Mouse (Mus musculus): Measurements from ENCODE around the gene Naip5. TPM values are rescaled to one million over a fixed set of nuclear protein-coding genes. Genes with fewer than 3 reads are reported as not detected.
"Not testable (repeated sequence)": the region's sequence is repeated elsewhere in the genome, so short reads cannot be mapped to it uniquely, and the experiment has no call there.

Gene Naip5
- polyA plus RNA-seq (2012; rRNA removed) = 0.24 and 0.33 TPM in 2 replicates

DNA sequence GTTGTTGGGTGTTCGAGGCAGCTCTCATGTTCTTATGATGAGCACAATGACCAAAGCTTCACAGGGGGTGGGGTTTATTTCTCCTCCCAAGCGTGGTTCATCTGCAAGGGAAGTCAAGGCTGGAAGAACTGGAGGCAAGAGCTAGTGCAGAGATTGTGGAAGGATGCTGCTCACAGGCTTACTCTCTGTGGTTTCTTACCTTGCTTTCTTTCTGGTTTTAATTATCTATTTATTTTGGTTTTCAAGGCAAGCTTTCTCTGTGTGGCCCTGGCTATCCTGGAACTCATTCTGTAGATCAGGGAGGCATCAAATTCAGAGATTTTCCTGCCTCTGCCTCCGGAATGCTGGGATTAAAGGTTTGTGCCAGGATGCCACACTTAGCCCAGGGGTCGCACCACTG is at the start of gene Naip5:
TSS of gene Naip5 (minus strand) at position 101 of the 400 bp plus-strand sequence.
- DNase-seq (ENCODE audit: low read depth) = not testable (repeated sequence)

DNA sequence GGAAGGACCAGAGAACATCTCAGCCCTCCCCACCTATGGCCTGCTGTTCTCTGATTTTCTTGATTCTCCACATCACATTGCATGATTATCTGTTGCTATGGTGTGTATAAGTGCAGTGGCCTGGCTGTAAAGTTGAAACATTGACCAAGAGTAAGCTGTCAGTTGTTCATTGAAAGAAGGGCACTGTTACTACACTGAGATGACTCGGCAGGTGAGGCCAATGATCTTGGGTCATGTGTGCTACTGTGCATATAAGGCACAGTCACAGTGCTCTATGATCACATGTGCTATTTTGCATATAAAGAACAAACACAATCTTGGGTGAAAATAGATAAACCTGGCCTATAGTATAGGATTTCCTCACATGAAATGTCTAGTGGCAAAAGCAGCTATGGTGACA is 38.5 kb upstream of the Naip5 start:
- TF ChIP-seq POLR2A (IDR thresholded peaks at IDR 0.05; ENCODE audit: borderline replicate concordance, extremely low read depth, insufficient read depth, insufficient read length, poor library complexity, severe bottlenecking) (no peak), CTCF (IDR thresholded peaks at IDR 0.05; ENCODE audit: borderline replicate concordance, extremely low read depth, insufficient read depth, insufficient read length) (no peak)
- DNase-seq (ENCODE audit: low read depth) = no peak

DNA sequence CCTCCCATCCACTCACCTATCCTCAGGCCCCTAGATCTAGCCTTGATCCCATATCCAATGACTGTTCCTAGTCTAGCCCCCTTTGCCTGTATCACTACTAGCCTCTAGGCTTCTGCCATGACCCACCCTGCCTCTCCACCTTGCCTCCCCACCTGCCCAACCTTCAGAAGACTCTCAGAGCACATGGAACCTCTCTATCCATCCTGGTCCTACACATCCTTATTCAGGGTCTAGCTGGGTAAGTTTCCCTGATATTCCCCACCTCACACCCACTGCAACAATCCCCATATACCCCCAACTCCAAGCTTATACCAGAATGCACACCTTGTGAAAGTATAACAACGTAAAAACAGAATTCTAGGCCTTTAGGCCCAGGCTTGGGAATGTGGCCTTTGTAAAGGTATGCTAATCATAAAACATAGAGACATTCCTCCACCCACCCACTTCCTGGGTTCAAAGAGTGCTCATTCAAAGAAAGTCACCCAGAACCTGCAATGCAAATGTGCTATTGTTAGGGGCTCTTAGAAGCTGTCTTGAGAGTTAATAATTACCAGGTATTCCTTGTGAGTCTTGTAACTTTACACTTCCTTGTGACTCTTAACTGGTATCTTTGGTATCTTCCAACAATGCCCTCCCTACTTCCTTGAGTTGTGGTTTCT is 25.5 kb upstream of the Naip5 start:
- not testable (repeated sequence) for DNase-seq (ENCODE audit: low read depth)

DNA sequence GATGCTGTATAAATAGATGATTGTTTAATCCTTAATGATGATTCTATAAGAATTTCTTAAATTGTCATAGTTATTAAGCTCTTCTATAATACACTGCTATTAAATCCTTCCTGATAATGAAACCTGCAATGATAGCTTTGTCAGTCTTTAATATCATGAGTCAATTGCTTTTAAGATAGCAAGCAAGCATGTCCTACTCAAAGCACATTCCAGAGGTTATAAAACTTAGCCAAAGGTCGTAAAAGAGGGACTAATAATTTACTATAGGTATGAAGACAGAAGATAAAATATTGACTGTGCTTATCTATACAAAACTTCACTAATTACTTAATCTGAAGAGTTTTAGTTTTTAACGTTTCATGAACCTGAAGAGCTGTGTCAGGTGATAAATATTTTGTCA is 10.9 kb upstream of the Naip5 start:
- DNase-seq (ENCODE audit: low read depth) = not testable (repeated sequence)

DNA sequence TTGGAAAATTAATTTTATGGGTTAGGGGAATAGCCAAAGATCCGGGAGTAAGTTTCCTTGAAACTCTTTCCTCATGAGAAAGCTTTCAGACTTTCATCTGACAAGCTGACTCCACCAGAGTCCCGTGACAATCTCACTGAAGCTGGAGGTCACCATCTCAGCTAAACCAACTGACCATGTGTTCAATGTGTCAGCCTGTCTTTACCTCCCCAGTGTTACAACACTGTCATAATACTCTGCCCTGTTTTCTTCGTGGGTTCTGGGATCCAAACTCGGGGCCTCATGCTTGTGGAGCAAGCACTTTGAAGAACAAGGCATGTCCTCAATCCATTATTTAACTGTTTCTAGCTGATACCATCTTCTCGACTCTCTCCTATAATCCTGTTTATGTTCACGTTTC is 9.8 kb upstream of the Naip5 start:
- not testable (repeated sequence) for DNase-seq (ENCODE audit: low read depth)

DNA sequence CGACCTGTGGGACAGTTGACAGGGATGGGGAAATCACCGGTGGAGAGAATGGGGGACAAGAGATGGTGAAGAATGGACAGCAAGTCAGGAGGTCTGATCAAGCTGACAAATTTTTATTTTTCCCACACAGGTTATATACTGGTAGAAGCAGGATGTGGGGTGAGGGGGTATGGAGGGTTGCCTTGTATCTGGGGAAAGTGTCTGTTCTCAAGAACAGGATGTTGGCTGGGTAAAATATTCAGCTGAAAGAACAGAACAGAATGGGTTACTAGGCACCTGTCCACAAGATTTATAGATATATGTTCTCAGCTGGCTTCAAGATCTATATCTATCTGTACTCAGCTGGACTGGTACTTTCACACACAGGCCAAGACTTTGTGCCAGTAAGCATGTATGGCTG is 5.8 kb upstream of the Naip5 start:
- DNase-seq (ENCODE audit: low read depth) = not testable (repeated sequence)

DNA sequence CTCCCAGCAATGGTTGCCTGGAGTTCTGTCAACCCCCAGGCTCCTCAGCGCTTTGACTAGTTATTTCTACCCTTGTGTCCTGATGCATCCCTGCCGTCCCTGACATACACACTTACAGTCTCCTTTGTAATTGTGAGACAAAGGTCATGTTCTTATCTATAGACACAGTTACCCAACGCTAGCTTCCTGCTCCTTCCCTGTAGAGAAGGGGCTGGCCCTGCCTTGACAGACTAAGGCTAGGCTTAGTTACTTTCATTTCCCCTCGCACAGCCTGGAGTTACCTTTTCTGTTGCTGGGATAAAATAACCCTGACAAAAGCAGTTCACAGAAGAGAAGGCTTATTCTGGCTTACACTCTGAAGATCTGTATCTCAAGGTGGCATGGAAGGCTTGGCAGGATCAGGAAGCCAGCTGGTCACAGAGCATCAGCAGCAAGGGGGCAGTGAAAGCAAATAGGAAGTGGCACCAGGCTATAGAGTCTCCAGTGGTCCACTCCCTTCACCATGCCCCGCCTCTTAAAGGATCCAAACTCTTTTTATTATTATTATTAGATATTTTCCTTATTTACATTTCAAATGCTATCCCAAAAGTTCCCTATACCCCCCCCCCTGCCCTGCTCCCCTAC is 885 bp upstream of the Naip5 start:
- not testable (repeated sequence) for DNase-seq (ENCODE audit: low read depth)

DNA sequence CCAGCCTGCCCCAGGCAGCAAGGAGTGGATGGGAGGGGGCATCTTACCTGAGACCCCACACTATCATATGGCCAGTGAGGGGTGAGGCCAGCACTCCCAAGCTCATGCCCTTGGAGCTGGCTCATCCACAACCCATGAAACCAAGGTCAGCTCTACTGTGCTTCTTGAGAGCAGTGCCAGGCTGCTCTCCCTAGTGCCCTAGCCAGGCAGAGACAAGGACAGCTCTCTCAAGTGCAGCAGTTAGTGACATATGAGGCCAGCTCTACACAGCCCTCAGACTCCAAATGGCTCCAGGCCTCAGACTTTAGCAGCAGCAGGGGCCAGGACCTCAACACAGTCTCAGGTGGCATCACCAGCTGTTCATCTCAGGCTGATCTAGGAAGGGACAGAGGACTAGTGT is 2.4 kb downstream of the Naip5 start:
- no peak for TF ChIP-seq CTCF (IDR thresholded peaks at IDR 0.05; ENCODE audit: borderline replicate concordance, extremely low read depth, insufficient read depth, insufficient read length)
- TF ChIP-seq POLR2A (IDR thresholded peaks at IDR 0.05; ENCODE audit: borderline replicate concordance, extremely low read depth, insufficient read depth, insufficient read length, poor library complexity, severe bottlenecking) = no peak
- DNase-seq (ENCODE audit: low read depth) = no peak

DNA sequence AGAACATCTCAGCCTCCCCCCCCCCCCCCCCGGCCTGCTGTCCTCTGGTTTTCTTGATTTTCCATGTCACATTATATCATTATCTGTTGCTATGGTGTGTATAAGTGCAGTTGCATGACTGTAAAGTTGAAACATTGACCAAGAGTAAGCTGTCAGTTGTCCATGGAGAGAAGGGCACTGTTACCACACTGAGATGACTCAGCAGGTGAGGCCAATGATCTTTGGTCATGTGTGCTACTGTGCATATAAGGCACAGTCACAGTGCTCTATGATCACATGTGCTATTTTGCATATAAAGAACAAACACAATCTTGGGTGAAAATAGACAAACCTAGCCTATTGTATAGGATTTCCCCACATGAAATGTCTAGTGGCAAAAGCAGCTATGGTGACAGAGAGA is 32.4 kb downstream of the Naip5 start:
- not testable (repeated sequence) for DNase-seq (ENCODE audit: low read depth)

DNA sequence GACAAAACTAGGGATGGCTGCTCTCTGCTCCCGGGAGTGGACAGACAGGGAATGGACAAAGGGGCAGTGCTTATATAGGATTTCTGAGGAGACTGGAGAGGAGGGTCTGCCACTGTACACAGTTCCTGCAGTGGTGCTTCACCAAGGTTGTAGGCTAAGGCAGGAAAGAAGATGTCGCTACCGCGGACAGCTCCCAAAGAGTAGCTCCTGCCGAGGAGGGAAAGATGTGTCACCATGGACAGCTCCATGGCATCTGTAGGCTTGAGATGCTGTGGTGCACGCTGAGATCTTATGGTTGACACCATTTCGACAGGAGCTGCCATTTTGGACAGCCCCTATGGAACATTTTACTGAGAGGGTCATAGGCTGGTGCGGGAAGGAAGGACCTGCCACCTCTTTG is 35.6 kb downstream of the Naip5 start:
- DNase-seq (ENCODE audit: low read depth) = peak; percentile 22
- TF ChIP-seq POLR2A (IDR thresholded peaks at IDR 0.05; ENCODE audit: borderline replicate concordance, extremely low read depth, insufficient read depth, insufficient read length, poor library complexity, severe bottlenecking) = no peak
- TF ChIP-seq CTCF (IDR thresholded peaks at IDR 0.05; ENCODE audit: borderline replicate concordance, extremely low read depth, insufficient read depth, insufficient read length) = no peak

DNA sequence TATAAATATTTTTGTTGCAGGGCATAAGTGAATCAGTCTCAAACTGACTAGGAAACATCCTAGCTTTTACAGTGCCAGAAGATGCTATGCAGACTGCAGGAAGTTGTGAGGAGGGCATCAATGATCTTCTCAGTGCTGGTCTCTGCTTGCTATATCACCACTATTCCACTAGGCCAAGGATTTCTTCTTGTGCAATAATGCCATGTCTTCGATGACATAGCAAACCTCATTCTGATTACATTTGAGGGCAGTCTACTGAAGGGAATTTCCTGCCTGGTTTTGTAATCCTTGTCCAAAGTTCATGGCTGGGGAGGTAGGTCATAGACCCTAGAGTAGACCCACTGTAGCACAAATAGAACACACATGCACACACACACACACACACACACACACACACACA is 42.8 kb downstream of the Naip5 start:
- TF ChIP-seq POLR2A (IDR thresholded peaks at IDR 0.05; ENCODE audit: borderline replicate concordance, extremely low read depth, insufficient read depth, insufficient read length, poor library complexity, severe bottlenecking) (no peak), CTCF (IDR thresholded peaks at IDR 0.05; ENCODE audit: borderline replicate concordance, extremely low read depth, insufficient read depth, insufficient read length) (no peak)
- DNase-seq (ENCODE audit: low read depth) = no peak

DNA sequence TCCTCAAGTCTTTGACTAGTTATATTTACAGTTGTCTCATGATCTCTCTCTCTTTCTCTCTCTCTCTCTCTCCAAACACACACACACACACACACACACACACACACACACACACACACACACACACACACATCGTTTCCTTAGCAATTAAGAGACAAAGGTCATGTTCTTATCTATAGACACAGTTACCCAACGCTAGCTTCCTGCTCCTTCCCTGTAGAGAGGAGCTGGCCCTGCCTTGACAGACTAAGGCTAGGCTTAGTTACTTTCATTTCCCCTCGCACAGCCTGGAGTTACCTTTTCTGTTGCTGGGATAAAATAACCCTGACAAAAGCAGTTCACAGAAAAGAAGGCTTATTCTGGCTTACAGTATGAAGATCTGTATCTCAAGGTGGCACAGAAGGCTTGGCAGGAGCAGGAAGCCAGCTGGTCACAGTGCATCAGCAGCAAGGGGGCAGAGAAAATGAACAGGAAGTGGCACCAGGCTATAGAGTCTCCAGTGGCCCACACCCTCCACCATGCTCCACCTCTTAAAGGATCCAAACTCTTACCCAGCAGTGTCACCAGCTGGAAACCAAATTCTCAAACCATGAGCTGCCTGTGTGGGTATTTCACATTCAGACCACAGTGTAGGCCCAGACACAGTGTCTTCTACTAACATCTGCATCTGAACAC is 44.3 kb downstream of the Naip5 start, which contains the start of gene Naip2:
TSS of gene Naip2 (minus strand) at position 434 of the 675 bp plus-strand sequence.
- DNase-seq (ENCODE audit: low read depth) = not testable (repeated sequence)

DNA sequence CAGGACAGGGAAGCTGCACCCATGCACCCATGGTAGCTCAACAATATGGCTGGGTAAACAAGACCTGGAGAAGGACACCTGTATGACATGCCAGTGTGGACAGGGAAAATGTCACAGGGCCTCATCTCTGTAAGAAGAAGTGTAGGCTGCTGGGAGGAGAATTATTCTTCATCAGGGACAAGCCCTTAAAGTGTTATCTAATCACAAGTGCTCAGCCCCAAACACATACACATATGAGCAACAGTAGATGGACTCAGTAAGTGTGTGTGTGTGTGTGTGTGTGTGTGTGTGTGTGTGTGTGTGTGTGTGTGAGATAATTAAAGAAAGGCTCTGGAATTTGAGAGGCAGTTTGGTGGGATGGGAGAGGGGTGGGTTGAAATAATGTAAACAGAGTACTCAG is 45.3 kb downstream of the Naip5 start:
- DNase-seq (ENCODE audit: low read depth) = no peak

DNA sequence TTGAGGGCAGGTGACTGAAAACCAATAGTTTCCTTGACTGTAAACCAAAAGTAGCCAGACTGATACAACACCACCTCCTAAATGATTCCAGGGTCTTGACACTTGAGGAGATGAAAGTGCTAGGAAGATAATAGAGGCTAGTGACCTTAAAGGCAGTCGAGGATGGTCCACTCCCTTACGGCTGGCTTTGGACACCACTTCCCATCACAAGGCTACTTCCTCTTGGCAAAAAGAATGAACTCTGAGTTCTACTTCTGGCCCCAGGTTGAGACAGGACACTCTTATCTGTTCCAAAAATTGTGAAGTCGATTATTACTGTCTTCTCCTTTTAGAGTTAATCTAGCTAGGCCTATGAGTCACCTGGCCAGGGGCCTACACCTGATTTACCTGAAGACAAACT is 50.7 kb downstream of the Naip5 start:
- TF ChIP-seq CTCF (IDR thresholded peaks at IDR 0.05; ENCODE audit: borderline replicate concordance, extremely low read depth, insufficient read depth, insufficient read length) = no peak
- no peak for TF ChIP-seq POLR2A (IDR thresholded peaks at IDR 0.05; ENCODE audit: borderline replicate concordance, extremely low read depth, insufficient read depth, insufficient read length, poor library complexity, severe bottlenecking)
- no peak for DNase-seq (ENCODE audit: low read depth)

More for the DNA sequence above, 45.3 kb downstream of the Naip5 start:
- no peak for TF ChIP-seq POLR2A (IDR thresholded peaks at IDR 0.05; ENCODE audit: borderline replicate concordance, extremely low read depth, insufficient read depth, insufficient read length, poor library complexity, severe bottlenecking)
- TF ChIP-seq CTCF (IDR thresholded peaks at IDR 0.05; ENCODE audit: borderline replicate concordance, extremely low read depth, insufficient read depth, insufficient read length) = no peak

DNA sequence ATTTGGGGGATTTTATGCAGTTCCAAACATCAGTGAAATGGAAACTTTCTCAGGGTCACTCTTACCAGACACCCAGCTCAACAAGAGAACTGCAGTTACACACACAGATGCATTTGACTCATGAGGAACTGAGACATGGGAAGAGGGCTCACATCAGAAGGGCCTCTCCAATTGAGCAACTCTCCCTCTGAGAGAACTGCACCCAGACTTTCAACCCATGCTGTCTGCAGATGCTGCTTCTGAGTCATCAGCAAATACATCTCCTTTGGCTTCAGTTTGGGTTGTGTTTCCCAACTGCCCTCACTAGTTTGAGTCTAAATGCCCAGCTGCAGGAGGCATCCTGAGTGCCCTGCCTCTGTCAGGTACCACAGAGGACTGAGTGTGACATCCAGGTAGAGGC is 63.0 kb downstream of the Naip5 start:
- DNase-seq (ENCODE audit: low read depth) = not testable (repeated sequence)

DNA sequence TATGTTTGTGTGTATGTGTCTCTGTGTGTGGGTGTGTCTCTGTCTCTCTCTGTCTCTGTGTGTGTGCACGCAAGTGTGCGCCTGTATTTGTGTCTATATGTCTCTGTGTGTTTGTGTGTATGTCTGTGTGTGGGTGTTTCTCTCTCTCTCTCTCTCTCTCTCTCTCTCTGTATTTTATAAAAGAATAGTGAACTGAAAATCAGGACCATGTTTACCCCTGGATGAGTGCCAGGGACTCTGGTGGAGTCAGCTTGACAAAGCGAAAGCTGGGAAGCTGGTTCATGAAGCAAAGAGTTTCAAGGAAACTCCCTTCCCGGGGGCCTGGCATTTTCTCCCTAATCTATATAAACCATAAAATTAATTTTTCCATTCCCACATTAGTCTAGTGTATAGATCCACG is 71.8 kb downstream of the Naip5 start:
- peak; percentile 1 for DNase-seq (ENCODE audit: low read depth)

DNA sequence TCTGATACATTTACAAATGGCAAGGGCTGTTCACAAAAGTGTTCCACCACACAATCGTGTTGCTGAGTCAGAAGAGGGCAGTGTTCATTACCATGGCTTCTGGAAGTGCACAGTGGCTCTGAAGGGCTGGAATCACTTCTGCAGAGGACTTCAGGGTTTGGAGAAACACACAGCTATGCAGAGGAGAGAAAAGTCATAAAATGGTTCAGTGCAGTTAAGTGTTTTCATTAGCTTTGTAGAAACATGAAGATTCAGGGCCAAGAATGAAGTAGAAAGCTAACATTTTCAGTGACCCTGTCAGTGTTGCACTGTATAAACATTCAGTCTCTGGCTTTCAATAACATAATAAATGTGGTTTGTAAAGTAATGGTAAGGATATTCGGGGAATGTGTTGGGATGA is 79.7 kb downstream of the Naip5 start:
- not testable (repeated sequence) for DNase-seq (ENCODE audit: low read depth)

DNA sequence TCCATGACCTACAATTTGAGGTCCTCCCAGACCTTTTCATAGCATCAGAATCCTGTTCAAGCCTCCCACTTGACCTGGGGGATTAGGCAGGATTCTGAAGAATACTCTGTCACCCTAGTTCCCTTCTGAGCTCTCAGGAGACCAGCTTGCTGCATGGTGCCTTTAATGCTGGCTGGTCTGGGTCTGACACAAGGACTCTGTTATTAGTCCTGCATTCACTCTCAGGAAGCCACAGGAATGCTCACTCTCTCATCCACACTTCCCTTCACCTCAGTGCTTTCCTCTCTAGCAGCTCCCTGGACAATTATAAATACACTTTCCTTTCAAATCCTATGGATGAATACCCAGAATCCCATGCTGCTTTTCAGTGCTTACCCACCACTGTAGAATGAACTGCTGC is 83.7 kb downstream of the Naip5 start:
- DNase-seq (ENCODE audit: low read depth) = not testable (repeated sequence)

Measured in brain, embryonic 14.5 days (tissue).